Mouse (Mus musculus) lung, adult 2 months (tissue): ENCODE data around the gene Dcun1d3.

Experiments
- CTCF ChIP-seq: fragments of 200-500 bp; IDR thresholded peaks from 2 replicates; pipeline ENCODE4 v1.5.1; 2011; ENCODE audit warnings: mild to moderate bottlenecking, low read length, control low read depth; ENCODE audit not compliant: insufficient read depth
- POLR2A ChIP-seq: fragments of 200-500 bp; IDR thresholded peaks from 2 replicates; pipeline ENCODE4 v1.6.1; 2011; ENCODE audit warnings: low read depth, mild to moderate bottlenecking, control low read depth, low read length, borderline replicate concordance; ENCODE audit errors: extremely low read depth

- TF ChIP-seq POLR2A (no peak), CTCF (no peak)
Observed at GRCm38 (mm10) chr7:119853186-119853585, 42.9 kb downstream of the Dcun1d3 start.
